Mouse (Mus musculus): Measurements from ENCODE around the gene Etfdh. TPM values are rescaled to one million over a fixed set of nuclear protein-coding genes. Genes with fewer than 3 reads are reported as not detected.

The Etfdh gene
- polyA plus RNA-seq, 1 experiment from 2014 or later, result 47.0 TPM

GRCm38 (mm10) chr3:79568629-79569350 lies 60.5 kb downstream of the Etfdh start:
- H3K4me3 ChIP-seq (ENCODE audit: inconsistent target), result no peak overlapping the region
- WGBS (ENCODE audit: missing documents), result 61% methylated on average over 11 of the region's 16 CpGs

GRCm38 (mm10) chr3:79567703-79568362 lies 61.5 kb downstream of the Etfdh start, which contains the start of gene Fnip2:
Gene Fnip2, minus strand, starts transcription at chr3:79567796.
- H3K36me3 ChIP-seq (ENCODE audit: inconsistent target), result no peaks in the 10 kb centered on the region; the same call in 1 of the 2 replicates
- H3K79me2 ChIP-seq (ENCODE audit: inconsistent target), result peaks cover 79% of the 10 kb centered on the region
- H3K27ac ChIP-seq, result peak within 1 kb of the TSS; percentile 99
- WGBS (ENCODE audit: missing documents), result 0% methylated on average over 28 of the region's 55 CpGs
- H3K4me3 ChIP-seq (ENCODE audit: inconsistent target), result peak within 1 kb of the TSS; percentile 100

More at GRCm38 (mm10) chr3:79568629-79569350, 60.5 kb downstream of the Etfdh start:
- H3K36me3 ChIP-seq (ENCODE audit: inconsistent target), result no peaks in the 10 kb centered on the region; the same call in 1 of the 2 replicates
- H3K27ac ChIP-seq, result peak overlapping the region; percentile 75
- H3K79me2 ChIP-seq (ENCODE audit: inconsistent target), result peaks cover 69% of the 10 kb centered on the region

- peak overlapping the region; percentile 100 for H3K4me3 ChIP-seq (ENCODE audit: inconsistent target)
- WGBS (ENCODE audit: missing documents), result 5% methylated on average over 53 of the region's 60 CpGs
- peaks cover 85% of the 10 kb centered on the region for H3K79me2 ChIP-seq (ENCODE audit: inconsistent target)
- H3K36me3 ChIP-seq (ENCODE audit: inconsistent target), result no peaks in the 10 kb centered on the region; the same call in 1 of the 2 replicates
- H3K27ac ChIP-seq, result peak overlapping the region; percentile 99
These were observed 62.3 kb downstream of the Etfdh start for GRCm38 (mm10) chr3:79566716-79567691.

- peak overlapping the region; percentile 100 for H3K4me3 ChIP-seq (ENCODE audit: inconsistent target)
- H3K27ac ChIP-seq, result peak overlapping the region; percentile 99
- no peaks in the 10 kb centered on the region; the same call in 1 of the 2 replicates for H3K36me3 ChIP-seq (ENCODE audit: inconsistent target)
- H3K79me2 ChIP-seq (ENCODE audit: inconsistent target), result peaks cover 87% of the 10 kb centered on the region
- 61% methylated on average over 10 of the region's 10 CpGs for WGBS (ENCODE audit: missing documents)
These were observed 64.3 kb downstream of the Etfdh start for GRCm38 (mm10) chr3:79564875-79565606.

- no peak overlapping the region for H3K4me3 ChIP-seq (ENCODE audit: inconsistent target)
- H3K27ac ChIP-seq, result 0 out of 2 replicates have a peak overlapping the region, but pooled peaks have one; percentile 99
- no peaks in the 10 kb centered on the region; the same call in 1 of the 2 replicates for H3K36me3 ChIP-seq (ENCODE audit: inconsistent target)
- 92% methylated on average over 2 of the region's 2 CpGs for WGBS (ENCODE audit: missing documents)
- H3K79me2 ChIP-seq (ENCODE audit: inconsistent target), result peaks cover 88% of the 10 kb centered on the region
These were observed 65.8 kb downstream of the Etfdh start for GRCm38 (mm10) chr3:79563511-79563910.

GRCm38 (mm10) chr3:79561784-79562715 lies 67.2 kb downstream of the Etfdh start:
- peaks cover 10% of the 10 kb centered on the region; the same call in 1 of the 2 replicates for H3K36me3 ChIP-seq (ENCODE audit: inconsistent target)
- H3K79me2 ChIP-seq (ENCODE audit: inconsistent target), result peaks cover 100% of the 10 kb centered on the region
- WGBS (ENCODE audit: missing documents), result 82% methylated on average over 10 of the region's 10 CpGs
- H3K4me3 ChIP-seq (ENCODE audit: inconsistent target), result no peak overlapping the region
- peak overlapping the region; percentile 30 for H3K27ac ChIP-seq

- peaks cover 10% of the 10 kb centered on the region; the same call in 1 of the 2 replicates for H3K36me3 ChIP-seq (ENCODE audit: inconsistent target)
- peak overlapping the region; percentile 54; the same call in 1 of the 2 replicates for H3K27ac ChIP-seq
- peaks cover 100% of the 10 kb centered on the region for H3K79me2 ChIP-seq (ENCODE audit: inconsistent target)
- no peak overlapping the region for H3K4me3 ChIP-seq (ENCODE audit: inconsistent target)
- 96% methylated on average over 4 of the region's 6 CpGs for WGBS (ENCODE audit: missing documents)
These were observed 68.7 kb downstream of the Etfdh start for GRCm38 (mm10) chr3:79560555-79560954.

GRCm38 (mm10) chr3:79559773-79560045 lies 69.6 kb downstream of the Etfdh start:
- WGBS (ENCODE audit: missing documents), result 53% methylated on average over 4 of the region's 5 CpGs

GRCm38 (mm10) chr3:79559021-79559772 lies 70.1 kb downstream of the Etfdh start:
- Histone ChIP-seq H3K27ac (peak overlapping the region; percentile 54), H3K36me3 (ENCODE audit: inconsistent target) (peaks cover 13% of the 10 kb centered on the region; the same call in 1 of the 2 replicates), H3K79me2 (ENCODE audit: inconsistent target) (peaks cover 100% of the 10 kb centered on the region), H3K4me3 (ENCODE audit: inconsistent target) (no peak overlapping the region)
- WGBS (ENCODE audit: missing documents), result 35% methylated on average over 9 of the region's 9 CpGs

More at GRCm38 (mm10) chr3:79559773-79560045, 69.6 kb downstream of the Etfdh start:
- H3K27ac ChIP-seq, result peak overlapping the region; percentile 54
- peaks cover 100% of the 10 kb centered on the region for H3K79me2 ChIP-seq (ENCODE audit: inconsistent target)
- H3K36me3 ChIP-seq (ENCODE audit: inconsistent target), result peaks cover 10% of the 10 kb centered on the region; the same call in 1 of the 2 replicates
- no peak overlapping the region for H3K4me3 ChIP-seq (ENCODE audit: inconsistent target)

- WGBS (ENCODE audit: missing documents), result 96% methylated on average over 6 of the region's 6 CpGs
- peaks cover 100% of the 10 kb centered on the region for H3K79me2 ChIP-seq (ENCODE audit: inconsistent target)
- no peak overlapping the region for H3K4me3 ChIP-seq (ENCODE audit: inconsistent target)
- H3K27ac ChIP-seq, result no peak overlapping the region
- peaks cover 17% of the 10 kb centered on the region; the same call in 1 of the 2 replicates for H3K36me3 ChIP-seq (ENCODE audit: inconsistent target)
These were observed 74.2 kb downstream of the Etfdh start for GRCm38 (mm10) chr3:79555061-79555460.

Data from macrophage (primary cell).